Mouse (Mus musculus) layer of hippocampus, adult 8-10 months (tissue): ENCODE results near the gene Kirrel. TPM values are rescaled to one million over a fixed set of nuclear protein-coding genes. Genes with fewer than 3 reads are reported as not detected.
"Not testable (repeated sequence)": the region's sequence is repeated elsewhere in the genome, so short reads cannot be mapped to it uniquely, and the experiment has no call there.

Experiments used
- DNase-seq, 2 experiments: peaks; one replicate each; pipeline ENCODE4 v3.0.0; 2022; ENCODE audit warnings: low spot score in 2 of 2
- total RNA-seq, 4 experiments: library from RNA; stranded (reverse); gene quantifications; 2 replicates each; pipeline ENCODE4 v1.2.4; 2022

Kirrel gene
- total RNA-seq, 4 experiments from 2014 or later, result 3.2 to 3.9 (median 3.5) TPM

- no peak for DNase-seq
These were observed 37.8 kb downstream of the Kirrel start for GRCm38 (mm10) chr3:87136782-87137181.

- DNase-seq, result no peak
These were observed 39.6 kb downstream of the Kirrel start for GRCm38 (mm10) chr3:87134951-87135350.

GRCm38 (mm10) chr3:87131694-87132347 is 42.7 kb downstream of the Kirrel start:
- no peak for DNase-seq

- no peak for DNase-seq
These were observed 43.6 kb downstream of the Kirrel start for GRCm38 (mm10) chr3:87130933-87131332.

- DNase-seq, result no peak
These were observed 50.8 kb downstream of the Kirrel start for GRCm38 (mm10) chr3:87123795-87124194.

GRCm38 (mm10) chr3:87118214-87118613 is 56.3 kb downstream of the Kirrel start:
- DNase-seq, result no peak

GRCm38 (mm10) chr3:87117632-87118031 is 56.9 kb downstream of the Kirrel start:
- no peak for DNase-seq

GRCm38 (mm10) chr3:87115726-87116540 is 58.6 kb downstream of the Kirrel start:
- no peak for DNase-seq

GRCm38 (mm10) chr3:87115271-87115670 is 59.3 kb downstream of the Kirrel start:
- DNase-seq, result no peak

- DNase-seq, result no peak
These were observed 59.7 kb downstream of the Kirrel start for GRCm38 (mm10) chr3:87114801-87115200.

GRCm38 (mm10) chr3:87113881-87114280 is 60.7 kb downstream of the Kirrel start:
- DNase-seq, result not testable (repeated sequence)

GRCm38 (mm10) chr3:87112264-87112663 is 62.3 kb downstream of the Kirrel start:
- no peak for DNase-seq

GRCm38 (mm10) chr3:87104856-87105255 is 69.7 kb downstream of the Kirrel start:
- DNase-seq, result no peak

GRCm38 (mm10) chr3:87102346-87102745 is 72.2 kb downstream of the Kirrel start:
- DNase-seq, result no peak

GRCm38 (mm10) chr3:87100911-87101310 is 73.6 kb downstream of the Kirrel start:
- DNase-seq, result no peak

GRCm38 (mm10) chr3:87097969-87098946 is 76.3 kb downstream of the Kirrel start:
- peak; percentile 45 to 51 for DNase-seq

GRCm38 (mm10) chr3:87097205-87097604 is 77.3 kb downstream of the Kirrel start:
- DNase-seq, result no peak

GRCm38 (mm10) chr3:87093718-87094117 is 80.8 kb downstream of the Kirrel start:
- no peak for DNase-seq

GRCm38 (mm10) chr3:87089694-87090565 is 84.6 kb downstream of the Kirrel start:
- DNase-seq, result peak; percentile 59 to 69

- DNase-seq, result no peak
These were observed 87.4 kb downstream of the Kirrel start for GRCm38 (mm10) chr3:87087146-87087545.

- DNase-seq, result no peak
These were observed 92.3 kb downstream of the Kirrel start for GRCm38 (mm10) chr3:87082235-87082634.
